Mouse (Mus musculus): ENCODE data around the gene Cd82.
A peak's percentile ranks its signal among the peaks of the same experiment; 100 is the strongest.

Cd82 gene

DNA sequence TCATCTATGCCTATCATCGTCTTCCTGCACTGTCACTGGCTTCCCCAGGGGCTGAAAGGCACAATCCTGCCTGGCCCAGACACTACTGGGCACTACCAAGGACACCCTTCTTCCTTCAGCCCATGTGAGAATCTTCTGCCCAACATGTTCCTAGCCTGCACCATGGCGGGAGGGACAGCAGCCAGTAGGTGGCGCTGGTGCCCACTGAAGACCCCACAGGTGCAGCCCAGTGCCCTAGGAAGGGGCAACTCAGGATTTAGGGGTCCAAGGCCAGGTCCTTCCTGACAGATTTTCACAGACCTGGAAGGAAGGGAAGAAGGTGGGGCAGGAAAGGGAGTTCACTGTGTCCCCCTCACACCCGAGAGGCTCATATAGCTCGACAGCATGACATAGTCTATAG lies 47.7 kb downstream of the Cd82 start:
- no peak for DNase-seq (ENCODE audit: low spot score in 2 of 2)

DNA sequence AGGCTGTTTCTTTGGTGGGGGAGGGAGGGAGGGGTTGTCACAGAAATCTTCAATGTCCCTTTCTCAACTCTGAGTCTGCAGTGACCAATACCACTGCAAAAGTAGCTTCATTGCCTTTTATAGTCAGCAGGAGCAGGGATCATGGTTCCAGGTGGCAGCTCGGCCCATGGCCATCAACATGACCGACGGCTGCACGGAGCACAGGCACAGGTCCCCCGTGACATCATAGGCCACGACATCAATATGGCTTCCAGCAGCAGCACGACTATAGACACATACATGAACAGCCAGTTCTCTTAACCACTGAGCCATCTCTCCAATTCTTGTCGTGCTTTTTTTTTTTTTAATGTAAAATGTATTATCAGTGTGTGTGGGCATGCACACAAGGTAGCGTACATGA lies 48.8 kb downstream of the Cd82 start:
- no peak for DNase-seq (ENCODE audit: low spot score in 2 of 2)

- peak; percentile 39 to 57 for DNase-seq (ENCODE audit: low spot score in 2 of 2)
Measured at GRCm38 (mm10) chr2:93413367-93414014, 49.4 kb downstream of the Cd82 start.

DNA sequence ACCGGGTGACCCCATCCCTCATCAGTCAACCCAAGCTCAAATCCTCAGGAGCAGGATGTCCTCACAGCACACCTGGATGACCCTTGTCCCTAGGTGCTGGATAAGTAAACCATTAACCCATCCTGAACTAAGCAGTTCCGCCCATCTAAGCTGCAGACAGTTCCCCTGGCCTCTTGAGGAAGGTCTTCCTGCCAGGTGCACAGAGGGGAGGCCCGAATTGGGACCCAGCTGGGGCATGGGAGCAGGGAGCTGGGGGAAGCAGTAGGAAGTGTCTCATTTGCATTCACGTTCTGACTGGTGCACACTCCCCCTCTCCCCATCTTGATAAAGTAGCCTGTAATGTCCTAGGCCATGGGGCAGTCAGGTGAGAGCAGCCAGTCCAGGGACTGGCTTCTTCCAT lies 50.8 kb downstream of the Cd82 start:
- no peak for DNase-seq (ENCODE audit: low spot score in 2 of 2)

DNA sequence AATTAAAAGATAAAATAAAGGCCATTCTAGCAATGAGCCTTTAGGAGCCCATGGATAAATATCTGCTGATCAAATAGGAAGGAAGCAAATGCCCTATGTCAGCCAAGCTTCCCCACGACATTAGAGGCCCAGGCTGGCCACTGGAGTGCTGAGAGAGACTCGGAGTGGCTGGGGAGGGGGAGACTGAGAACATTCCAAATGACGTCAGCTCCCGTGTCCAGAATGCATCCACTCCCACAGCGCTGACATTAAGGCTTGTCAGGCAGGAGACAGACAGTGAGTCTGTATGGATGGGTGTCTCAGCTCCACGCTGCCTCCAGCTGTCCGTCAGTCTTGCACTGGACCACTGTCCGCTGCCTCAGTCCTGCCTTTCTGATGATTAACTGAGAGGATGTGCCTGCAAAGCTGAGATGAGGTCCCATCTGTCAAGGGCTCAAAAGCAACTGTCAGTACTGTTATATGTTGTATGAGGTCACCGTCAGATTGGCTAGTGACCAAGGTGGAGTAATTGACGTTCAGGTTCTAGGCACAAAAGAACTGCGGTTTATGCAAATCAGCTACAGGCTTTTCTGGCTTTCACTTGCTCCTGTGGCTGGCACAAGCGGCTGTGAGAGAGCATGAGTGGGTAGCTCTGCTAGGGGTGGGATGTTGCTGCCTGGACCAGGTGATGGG lies 51.9 kb downstream of the Cd82 start:
- DNase-seq (ENCODE audit: low spot score in 2 of 2): no peak

GRCm38 (mm10) chr2:93405017-93405425 lies 57.9 kb downstream of the Cd82 start:
- no peak for DNase-seq (ENCODE audit: low spot score in 2 of 2)

- no peak for DNase-seq (ENCODE audit: low spot score in 2 of 2)
Measured at GRCm38 (mm10) chr2:93404169-93404568, 58.8 kb downstream of the Cd82 start.

DNA sequence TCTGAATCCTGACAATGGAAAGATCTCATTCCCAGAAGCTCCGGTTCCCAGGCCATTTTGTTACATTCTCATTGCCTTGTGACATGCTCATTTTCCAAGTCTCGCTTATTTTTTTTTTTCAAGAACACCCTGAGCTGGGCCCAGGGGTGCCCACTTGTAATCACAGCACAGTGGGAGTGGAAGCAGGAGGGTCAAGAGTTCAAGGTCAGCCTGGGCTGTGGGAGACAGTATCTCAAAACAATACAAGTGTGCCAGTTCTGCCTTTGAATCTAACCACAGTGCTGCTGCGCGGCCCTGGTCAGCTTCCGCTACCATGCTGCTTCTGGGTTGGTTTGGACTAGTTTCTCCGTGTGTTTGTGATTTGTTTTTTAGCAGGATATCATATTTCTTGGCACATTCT lies 59.7 kb downstream of the Cd82 start:
- DNase-seq (ENCODE audit: low spot score in 2 of 2): no peak

DNA sequence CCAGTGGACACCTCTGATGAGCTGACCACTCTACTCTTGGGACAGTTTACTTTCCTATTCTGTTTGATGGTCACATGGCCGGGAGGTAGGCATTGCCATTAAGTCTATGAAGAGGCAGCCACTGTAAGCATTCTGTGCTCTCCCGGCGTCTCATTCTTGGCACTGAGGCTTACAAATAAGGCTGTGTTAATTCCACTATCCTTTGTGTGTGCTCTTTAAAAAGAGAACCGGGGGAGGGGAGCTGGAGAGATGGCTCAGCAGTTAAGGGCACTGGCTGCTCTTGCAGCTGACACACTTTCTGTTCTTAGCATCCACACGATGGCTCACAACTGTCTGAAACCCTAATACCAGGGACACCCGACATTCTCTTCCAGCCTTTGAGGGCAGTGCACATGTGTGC lies 71.7 kb downstream of the Cd82 start:
- DNase-seq (ENCODE audit: low spot score in 2 of 2): no peak

DNA sequence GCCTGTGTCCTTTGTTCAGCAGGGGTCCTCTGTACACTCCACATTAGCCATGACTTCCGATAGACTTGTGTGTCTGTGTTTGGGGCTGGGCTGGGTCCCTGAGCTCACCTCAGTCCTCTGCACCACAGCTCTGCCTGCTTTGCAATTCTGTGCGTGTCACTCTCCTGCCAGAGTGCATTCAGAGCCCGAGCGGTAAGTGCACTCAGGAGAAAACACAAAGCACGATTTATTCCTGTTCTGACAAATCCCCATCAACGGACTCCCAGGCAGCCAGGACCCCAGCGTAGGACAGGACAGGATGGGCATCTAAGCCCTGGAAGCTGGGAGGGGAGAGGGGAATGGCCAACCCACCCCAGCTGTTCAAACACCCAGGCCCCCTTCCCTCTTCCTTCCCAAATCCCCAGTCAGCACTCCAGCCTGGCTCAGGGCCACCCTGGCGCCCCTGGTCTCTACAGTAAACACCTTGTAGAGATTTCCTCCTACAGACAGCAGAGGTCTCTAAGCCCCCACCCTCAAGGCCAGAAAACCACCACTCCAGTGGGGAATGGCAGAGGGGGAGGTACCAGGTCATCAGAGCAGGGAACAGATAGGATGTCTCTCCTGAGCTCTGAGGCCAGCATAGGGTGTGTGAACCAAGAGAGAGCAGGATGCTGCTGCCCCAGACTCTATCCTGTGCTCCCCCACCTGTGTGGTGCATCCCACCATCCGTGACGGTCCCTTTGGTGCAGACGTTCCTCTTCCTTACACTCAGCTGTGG lies 72.6 kb downstream of the Cd82 start:
- no peak for DNase-seq (ENCODE audit: low spot score in 2 of 2)

DNA sequence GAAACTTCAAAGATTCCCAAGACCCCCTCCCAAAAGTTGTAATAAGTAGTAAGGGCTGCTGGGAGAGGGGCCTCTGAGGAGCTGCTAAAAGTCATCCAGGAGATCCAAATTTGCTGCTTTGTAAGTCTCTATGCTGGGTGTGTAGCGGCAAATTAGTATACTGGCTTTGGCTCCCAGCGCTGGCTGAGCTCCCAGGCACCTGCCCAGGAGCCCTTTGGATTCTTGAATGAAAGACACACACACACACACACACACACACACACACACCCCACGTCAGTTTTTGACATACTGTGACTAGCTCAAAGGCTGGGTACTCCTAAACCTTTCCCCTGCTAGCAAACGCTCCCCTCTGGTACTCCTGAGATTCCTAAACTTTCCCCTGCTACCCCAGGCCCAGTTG lies 76.0 kb downstream of the Cd82 start:
- DNase-seq (ENCODE audit: low spot score in 2 of 2): no peak

- no peak for DNase-seq (ENCODE audit: low spot score in 2 of 2)
Measured at GRCm38 (mm10) chr2:93383831-93384230, 79.1 kb downstream of the Cd82 start.

DNA sequence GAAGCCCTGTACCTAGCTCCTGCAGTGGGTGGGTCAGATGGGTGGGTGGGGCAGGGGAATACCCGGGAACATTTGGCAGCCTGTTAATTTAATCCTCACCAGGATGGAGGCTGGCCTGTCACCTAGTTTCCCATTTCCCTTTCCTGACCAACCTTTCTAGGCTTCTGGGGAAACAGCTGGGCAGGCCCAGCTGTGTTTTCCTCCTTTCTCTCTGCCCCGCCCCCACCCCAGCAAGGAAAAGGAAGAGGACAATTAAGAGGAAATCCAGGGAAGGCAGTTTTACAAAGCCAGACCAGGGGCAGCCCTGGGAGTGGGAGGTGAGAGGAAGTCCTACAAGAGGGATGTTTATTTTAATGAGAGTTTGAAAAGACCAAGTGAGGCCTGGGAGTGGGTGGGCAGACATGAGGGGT lies 82.3 kb downstream of the Cd82 start:
- DNase-seq (ENCODE audit: low spot score in 2 of 2): no peak

GRCm38 (mm10) chr2:93377797-93378196 lies 85.1 kb downstream of the Cd82 start:
- no peak for DNase-seq (ENCODE audit: low spot score in 2 of 2)

GRCm38 (mm10) chr2:93377157-93377556 lies 85.8 kb downstream of the Cd82 start:
- no peak for DNase-seq (ENCODE audit: low spot score in 2 of 2)

DNA sequence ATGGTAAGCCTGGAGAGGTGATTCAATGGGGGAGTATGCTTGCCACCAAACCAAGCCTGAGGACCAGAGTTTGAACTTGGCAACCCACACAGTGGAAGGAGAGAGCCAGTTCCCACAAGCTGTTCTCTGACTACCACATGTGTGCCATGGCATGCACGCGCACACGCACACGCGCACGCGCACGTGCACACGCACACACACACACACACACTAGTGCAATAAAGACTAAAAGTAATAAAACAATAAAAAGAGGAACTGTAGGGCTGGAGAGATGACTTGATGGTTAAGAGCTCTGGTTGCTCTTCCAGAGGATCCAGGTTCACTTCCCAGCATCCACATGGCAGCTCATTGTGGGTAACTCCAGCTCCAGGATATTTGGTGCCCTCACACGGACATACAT lies 90.1 kb downstream of the Cd82 start:
- DNase-seq (ENCODE audit: low spot score in 2 of 2): no peak

GRCm38 (mm10) chr2:93372097-93372571 lies 90.8 kb downstream of the Cd82 start:
- no peak for DNase-seq (ENCODE audit: low spot score in 2 of 2)
